Mouse (Mus musculus) G1E (cell line): Measurements from ENCODE around the gene Isg15.

Source experiments
- CTCF ChIP-seq: IDR thresholded peaks from 2 replicates; pipeline ENCODE4 v1.5.1; 2012; ENCODE audit warnings: low read depth, low read length, inconsistent platforms, mixed read lengths
- GATA1 ChIP-seq: IDR thresholded peaks from 2 replicates; pipeline ENCODE4 v1.6.1; 2012; ENCODE audit warnings: borderline replicate concordance, low read length, inconsistent platforms, mixed read lengths
- GATA2 ChIP-seq: IDR thresholded peaks from 2 replicates; pipeline ENCODE4 v1.6.1; 2012; ENCODE audit warnings: low read depth, low read length, inconsistent platforms, borderline replicate concordance
- TAL1 ChIP-seq: conservative IDR thresholded peaks from 2 replicates; pipeline ENCODE4 v1.6.1; 2012; ENCODE audit warnings: low read depth, low read length, inconsistent platforms, mixed read lengths

- TF ChIP-seq TAL1 (no peak), CTCF (no peak), GATA1 (no peak), GATA2 (no peak)
Measured at GRCm38 (mm10) chr4:156200623-156201475, at the start of gene Isg15.
